Mouse (Mus musculus) c-Kit-positive CD71-positive TER-119-positive erythroid progenitor cells, embryonic 14.5 days (primary cell): ENCODE measurements at regions not wholly inside any gene's neighbourhood (a gene's known extent, or its start where the extent isn't known, plus 50 kb on each side); places are given as distances from the start of the nearest gene placed in this dataset.

Experiments
- DNase-seq: peaks from one replicate; pipeline ENCODE4 v3.0.0-alpha.2; 2013; ENCODE audit warnings: low spot score

GRCm38 (mm10) chr6:97741427-97741826 is 65.4 kb upstream of the Mitf start:
- DNase-seq = no peak

GRCm38 (mm10) chr6:97740851-97741201 is 66.0 kb upstream of the Mitf start:
- DNase-seq = no peak

DNA sequence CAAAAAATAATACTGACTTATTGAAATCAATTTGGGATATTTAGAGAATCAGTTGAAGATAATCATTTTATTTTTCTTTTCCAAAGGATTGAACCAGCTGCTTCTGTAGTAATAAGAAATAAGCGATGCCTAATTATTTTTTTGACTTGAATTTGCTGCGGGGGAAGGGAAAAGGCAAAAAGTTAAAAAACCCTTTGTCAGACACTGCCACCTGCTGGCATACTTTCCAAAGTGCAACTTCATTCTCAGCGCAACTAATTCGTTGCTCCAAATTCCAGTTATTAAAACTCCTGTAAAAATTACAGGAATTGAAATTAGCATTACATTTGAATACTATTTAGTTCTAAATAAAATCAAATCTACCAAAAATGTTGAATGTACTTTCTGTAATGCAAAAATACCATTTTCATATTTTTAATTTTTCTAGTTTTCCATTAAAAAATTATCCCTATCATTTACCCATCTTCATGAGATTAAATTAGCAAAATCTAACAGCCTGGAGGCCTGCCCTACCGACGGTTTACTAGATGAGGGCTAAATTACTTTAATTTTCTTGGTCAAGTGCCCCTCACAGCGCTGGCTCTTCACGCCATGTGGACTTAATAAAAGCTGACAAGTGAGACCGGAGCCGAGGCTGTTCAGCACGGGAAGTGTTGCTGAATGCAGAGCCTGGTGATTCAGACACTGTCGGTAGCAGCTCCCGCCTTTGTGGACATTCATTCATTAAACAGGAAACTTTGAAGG is 66.6 kb upstream of the Mitf start:
- peak; percentile 11 for DNase-seq

DNA sequence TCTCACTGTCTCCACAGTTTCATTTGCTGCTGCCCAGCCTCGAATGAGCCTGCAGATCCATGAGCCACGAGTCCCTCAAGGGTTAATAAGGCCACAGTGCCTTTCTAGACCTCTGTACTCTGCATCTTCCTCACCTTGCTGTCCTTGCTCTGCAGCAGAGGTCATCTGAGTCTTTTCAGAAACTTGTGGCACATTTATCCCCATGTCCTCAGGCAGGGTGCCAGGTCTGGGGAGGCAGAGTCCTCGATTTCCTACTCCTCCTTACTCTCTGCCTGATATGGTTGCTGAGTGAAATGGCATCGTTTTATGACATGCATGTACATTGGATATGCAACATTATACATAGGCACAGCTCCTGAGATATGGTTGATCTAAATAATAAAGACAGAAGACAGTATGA is 68.0 kb upstream of the Mitf start:
- no peak for DNase-seq

- no peak for DNase-seq
Measured at GRCm38 (mm10) chr6:97730835-97731234, 76.0 kb upstream of the Mitf start.

GRCm38 (mm10) chr6:97718184-97718910 is 88.5 kb upstream of the Mitf start:
- no peak for DNase-seq

DNA sequence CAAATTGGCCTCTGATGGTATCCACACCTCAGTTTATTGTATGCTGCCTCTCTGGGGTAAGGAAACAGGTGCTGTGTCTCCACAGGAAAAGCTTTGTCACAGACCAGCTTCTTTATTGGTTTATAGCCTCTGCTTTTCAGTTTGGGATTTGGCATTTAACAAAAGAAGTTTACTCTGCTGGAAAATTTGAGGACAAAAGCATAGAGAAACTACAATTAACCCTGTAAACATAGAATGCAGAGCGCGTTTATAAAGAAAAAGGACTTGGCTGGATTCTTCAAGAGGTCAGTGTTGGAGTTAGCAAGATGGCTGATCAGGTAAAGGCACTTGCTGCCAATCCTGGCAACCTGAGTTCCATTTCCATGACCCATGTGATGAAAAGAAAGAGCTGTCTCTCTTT is 90.1 kb upstream of the Frmd4b start:
- DNase-seq = no peak

DNA sequence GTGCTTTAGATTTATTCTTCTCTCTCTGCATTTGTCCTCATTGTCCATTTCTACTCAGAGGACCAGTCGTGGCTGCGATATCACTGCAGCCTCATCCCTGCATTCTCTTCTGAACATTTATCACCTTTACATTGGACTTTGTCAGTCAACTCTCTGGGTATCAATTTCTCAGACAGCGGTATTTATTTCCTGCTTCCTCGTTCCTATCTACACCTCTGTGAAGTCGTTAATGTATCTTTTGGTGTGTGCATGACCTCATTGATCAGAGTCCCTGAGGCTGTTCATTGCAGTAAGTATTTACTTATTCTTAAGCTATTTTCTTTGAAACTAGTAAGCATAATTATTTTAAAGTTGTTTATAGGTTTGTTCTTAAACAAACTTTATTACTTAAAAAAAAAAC is 87.0 kb upstream of the Frmd4b start:
- DNase-seq = no peak

DNA sequence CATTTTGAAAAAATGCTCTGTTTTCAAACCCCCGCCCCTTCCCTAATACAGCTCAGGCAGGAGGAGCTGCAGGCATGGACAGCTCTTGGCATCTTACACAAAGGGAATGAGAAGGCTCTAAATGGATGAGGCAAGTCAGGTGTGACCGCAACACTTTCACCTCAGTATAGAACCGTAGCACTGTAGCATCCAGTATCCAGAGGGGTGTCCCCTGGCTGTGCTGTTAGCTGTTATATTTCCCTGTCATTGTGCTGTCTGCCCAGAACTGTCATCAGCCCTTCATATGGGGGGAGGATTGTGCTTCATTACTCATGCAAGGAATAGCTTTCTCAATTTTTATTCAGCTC is 82.4 kb upstream of the Frmd4b start:
- DNase-seq = no peak

DNA sequence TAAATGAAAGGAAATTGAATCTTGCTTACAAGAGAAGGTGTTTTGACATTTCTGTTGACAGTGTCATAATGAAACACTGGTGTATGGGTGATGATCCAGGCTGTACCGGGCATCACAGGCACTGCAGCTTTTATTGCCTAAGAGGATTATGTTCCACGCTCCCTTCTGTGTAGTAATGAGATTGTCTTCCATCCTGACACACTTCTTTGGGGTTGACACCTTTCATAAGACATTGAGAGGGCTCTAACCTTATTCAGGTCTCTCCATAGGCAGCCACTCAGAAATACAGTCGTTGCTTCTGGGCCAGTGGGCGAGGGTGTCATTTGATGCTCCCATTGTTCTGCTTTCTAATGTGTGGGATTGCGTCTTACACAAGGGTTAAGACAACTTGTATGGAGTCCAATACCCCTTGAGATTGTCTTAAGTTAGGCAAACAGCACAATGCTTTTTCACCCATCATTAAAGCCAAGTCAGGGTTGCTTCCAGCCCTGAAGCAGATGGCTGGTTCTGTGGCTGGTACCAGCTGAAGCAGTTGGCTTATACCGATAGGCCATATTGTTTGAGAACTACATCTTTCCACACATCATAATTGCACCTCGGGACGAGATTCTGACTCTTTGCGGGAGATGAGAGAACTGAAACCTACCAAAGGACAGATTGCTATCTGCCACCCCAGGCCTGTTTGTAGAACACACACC is 81.9 kb upstream of the Frmd4b start:
- DNase-seq = no peak

- no peak for DNase-seq
Measured at GRCm38 (mm10) chr6:97693281-97693680, 75.9 kb upstream of the Frmd4b start.

DNA sequence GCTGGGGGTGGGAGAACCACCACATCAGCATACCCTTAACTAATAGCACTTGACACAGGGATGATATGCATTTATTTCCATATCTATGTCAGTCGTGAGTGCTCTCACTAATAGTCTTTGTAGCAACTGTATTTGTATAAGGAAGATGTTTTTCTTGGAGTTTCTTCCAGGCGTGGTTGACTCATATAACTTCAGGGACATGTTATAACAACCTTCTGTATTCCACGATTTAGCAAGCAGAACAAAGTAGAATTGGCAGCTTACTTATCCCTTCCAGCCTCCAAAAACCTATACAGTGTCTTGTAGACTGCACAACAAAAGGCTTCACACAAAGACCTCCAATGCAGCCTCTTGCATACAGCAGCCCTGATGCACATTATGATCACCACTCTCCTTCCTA is 73.8 kb upstream of the Frmd4b start:
- no peak for DNase-seq

DNA sequence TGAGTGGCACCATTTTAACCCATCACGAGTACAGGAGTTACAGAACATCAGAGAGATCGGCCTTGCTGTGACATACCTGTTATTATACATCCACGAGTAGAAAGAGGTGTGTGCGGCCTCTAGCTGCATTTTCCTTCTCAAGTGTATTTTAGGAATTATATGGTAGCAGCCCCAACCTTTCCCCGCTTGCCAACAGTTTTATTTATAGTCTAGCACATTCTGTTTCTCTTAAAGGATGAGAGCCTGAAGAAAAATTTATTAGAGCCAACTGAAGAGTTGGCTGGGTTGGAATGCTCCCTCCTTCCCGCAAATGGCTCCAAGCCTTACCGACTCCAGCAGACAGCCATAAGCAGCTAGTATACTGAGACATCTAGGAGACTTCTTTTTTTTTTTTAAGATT is 67.0 kb upstream of the Frmd4b start:
- no peak for DNase-seq

GRCm38 (mm10) chr6:97682213-97682612 is 64.9 kb upstream of the Frmd4b start:
- no peak for DNase-seq

DNA sequence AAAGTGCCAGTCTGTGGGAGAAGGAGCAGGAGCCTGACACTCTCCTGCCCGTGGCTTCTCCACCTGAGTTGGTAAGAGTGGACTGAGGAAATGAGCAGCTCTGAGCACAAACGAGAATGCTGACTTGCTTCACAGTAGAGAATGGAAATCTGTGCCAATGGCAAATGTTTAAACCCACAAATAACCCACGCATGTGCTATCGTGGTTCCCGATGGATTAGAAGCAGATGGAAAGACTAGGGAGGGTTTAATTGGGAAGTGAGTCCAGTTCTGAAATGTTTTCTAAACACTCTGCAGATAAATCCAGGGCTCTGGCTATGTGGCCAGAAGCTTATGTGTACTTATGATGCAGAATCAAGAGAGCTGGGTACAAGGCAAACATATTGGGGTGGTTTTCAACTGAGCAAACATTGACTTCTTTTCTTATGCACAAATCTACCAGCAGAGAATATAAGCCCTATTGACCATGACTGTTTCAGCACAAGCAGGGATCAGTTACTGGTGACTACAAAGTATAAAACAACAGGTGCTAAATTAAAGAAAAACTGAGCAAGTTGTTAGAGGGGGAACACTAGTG is 57.9 kb upstream of the Frmd4b start:
- no peak for DNase-seq

DNA sequence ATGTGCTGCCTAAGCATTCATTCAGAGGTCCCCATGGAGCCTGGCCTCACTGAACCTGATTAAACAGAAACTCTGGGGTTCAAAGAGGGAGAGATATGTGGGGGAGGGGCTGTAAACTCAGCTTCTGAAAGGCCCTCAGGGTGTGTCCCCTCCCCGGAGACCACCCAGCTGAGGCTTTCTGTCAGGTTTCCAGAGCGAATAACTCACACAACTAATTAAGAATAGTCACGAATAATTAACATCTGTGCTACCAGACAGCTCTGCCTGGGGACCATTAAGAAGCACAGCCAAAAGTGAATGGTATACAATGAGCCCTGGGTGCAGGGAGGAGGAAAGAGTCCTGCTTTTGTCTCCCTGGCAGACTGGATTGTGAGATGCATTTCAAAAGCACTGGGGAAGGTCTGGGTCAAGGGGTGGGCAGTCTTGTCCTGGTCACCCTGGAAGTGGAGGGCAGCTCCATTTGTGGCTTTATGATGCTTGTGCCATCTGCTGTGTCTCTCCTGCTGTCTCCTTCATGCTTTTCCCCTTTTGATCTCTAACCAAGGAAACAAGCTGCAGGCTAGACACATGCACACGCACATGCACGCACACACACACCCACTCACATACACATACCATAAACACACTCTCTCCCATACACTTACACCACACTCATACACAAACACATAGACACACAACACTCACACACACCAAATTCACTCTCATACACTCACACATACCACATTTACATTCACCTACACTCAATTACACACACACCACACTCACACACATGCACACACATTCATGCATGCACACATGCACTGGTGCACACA is 49.7 kb upstream of the Frmd4b start:
- DNase-seq = no peak
